7 mouse cellular contexts compared by ENCODE assay signal in genomic region chr4:134683008-134683407, GRCm38 (mm10). TPM values are rescaled to one million over a fixed set of nuclear protein-coding genes. Genes with fewer than 3 reads are reported as not detected.
DNase-seq lines count a peak whose midpoint lies in the region; ATAC-seq lines count a peak whose summit lies in the region.

No protein-coding gene starts in this region.

- H3K4me3 ChIP-seq in hindbrain, embryonic 13.5 days, result no peak overlapping the region

- H3K9ac ChIP-seq in hindbrain, embryonic 13.5 days, result peak overlapping the region; percentile 2; the same call in 1 of the 2 replicates

- no peaks in the 10 kb centered on the region for H3K36me3 ChIP-seq in hindbrain, embryonic 13.5 days

- DNase-seq in layer of hippocampus, adult 11-12 months (ENCODE audit: low spot score), result peak; percentile 54
- no peak for DNase-seq in layer of hippocampus, adult 18-20 months (ENCODE audit: low spot score in 2 of 2)
- peak; percentile 70 to 78 for DNase-seq in cerebellum, postnatal 25 days
- no peak for DNase-seq in ovary, postnatal 14 days (ENCODE audit: low spot score)
- no peak for DNase-seq in adipocyte (ENCODE audit: low spot score)

- 0 out of 2 replicates have a peak, but pooled peaks cover 6% of the 10 kb centered on the region for H3K9me3 ChIP-seq in hindbrain, embryonic 13.5 days

- 45% methylated on average over 13 of the region's 13 CpGs for WGBS in hindbrain, embryonic 13.5 days

- H3K4me2 ChIP-seq in hindbrain, embryonic 13.5 days, result 0 out of 2 replicates have a peak overlapping the region, but pooled peaks have one; percentile 1

- peak overlapping the region; percentile 77 for H3K27ac ChIP-seq in hindbrain, embryonic 13.5 days

- peaks cover 28% of the 10 kb centered on the region for H3K4me1 ChIP-seq in hindbrain, embryonic 13.5 days (replicated peaks)

- 0 out of 2 replicates have a peak, but pooled peaks cover 2% of the 10 kb centered on the region for H3K27me3 ChIP-seq in hindbrain, embryonic 13.5 days

- ATAC-seq in hindbrain, embryonic 13.5 days (ENCODE audit: low FRiP score), result no peak
- 0 out of 2 replicates have a peak, but pooled peaks have one; percentile 43 for ATAC-seq in megakaryocyte-erythroid progenitor cell, adult 5-6 weeks (replicated peaks; ENCODE audit: low FRiP score, low TSS enrichment, poor library complexity, severe bottlenecking)

RNA-seq across cellular contexts. Expression of gene Man1c1, which starts 21.1 kb away (rescaled TPM):
- 10 to 100 TPM; 24.1 to 26.7 TPM for total RNA-seq in layer of hippocampus, adult 18-20 months (2021)
- 3.6 and 3.8 TPM in 2 replicates for polyA plus RNA-seq in hindbrain, embryonic 13.5 days (2015; fragmentation: Nextera tagmentation; extraction: Ambion mirVana)
- 0.49 and 0.59 TPM in 2 replicates for total RNA-seq in megakaryocyte-erythroid progenitor cell, adult 5-6 weeks (2014; fragmentation: Nextera tagmentation)
- 0.53 TPM in 1 of 2 replicates, not detected in the other for total RNA-seq in megakaryocyte-erythroid progenitor cell, adult 5-6 weeks (2017)

Comparison
In these comparisons a context has a peak if more than half of its experiments do, and no peak if none do; other contexts are left out.
1. DNase-seq: peak in layer of hippocampus, adult 11-12 months (single experiment) and cerebellum, postnatal 25 days (2 of 2); none in layer of hippocampus, adult 18-20 months (0 of 2), ovary, postnatal 14 days (single experiment) and adipocyte (single experiment).
2. RNA of gene Man1c1, which starts 21.1 kb away (total RNA-seq): 24.1 to 26.7 TPM in layer of hippocampus, adult 18-20 months; 0.49 to 0.59 TPM in megakaryocyte-erythroid progenitor cell, adult 5-6 weeks; every median in the first group is over 10 times any median in the second.